Mouse (Mus musculus) mesoderm, embryonic 11.5 days (tissue): ENCODE measurements around the gene Col8a2.
A peak's percentile ranks its signal among the peaks of the same experiment; 100 is the strongest.

ENCODE experiments used
- DNase-seq: peaks from one replicate; pipeline ENCODE4 v3.0.0-alpha.2; 2012; ENCODE audit warnings: low read depth, low spot score

Col8a2 gene

DNA sequence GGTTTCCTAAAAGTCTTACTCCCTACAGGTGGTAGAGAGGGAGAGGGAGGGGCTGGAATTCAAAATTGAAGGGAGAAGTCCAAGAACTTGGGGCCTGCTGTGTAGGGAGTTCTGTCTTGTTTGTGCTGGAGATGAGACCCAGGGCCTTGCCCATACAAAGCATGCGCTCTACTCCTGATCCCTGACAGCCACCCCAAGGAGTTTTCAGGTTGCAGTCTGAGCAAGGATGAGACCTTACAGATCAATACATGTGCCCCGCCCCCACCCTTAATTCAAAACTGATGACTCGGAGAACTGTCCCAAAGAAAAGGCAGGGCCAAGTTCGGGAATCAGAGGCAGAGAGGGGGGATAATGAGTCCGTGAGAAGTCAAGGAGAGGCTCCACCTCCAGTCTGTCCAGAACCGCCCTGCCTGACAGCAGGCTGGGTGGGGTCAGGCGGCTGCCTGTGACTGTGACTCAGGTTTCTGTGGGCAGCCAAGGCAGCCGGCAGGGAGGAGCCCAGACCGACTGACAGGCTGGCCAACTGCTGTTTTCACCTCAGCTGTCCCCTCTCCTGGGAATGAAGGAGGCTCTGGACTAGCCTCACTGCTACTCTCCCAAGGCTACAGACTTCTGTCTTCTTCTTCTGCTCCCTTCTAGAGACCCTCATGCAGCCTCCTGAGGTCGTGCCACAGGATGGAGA lies 25.9 kb upstream of the Col8a2 start:
- DNase-seq: peak; percentile 74

DNA sequence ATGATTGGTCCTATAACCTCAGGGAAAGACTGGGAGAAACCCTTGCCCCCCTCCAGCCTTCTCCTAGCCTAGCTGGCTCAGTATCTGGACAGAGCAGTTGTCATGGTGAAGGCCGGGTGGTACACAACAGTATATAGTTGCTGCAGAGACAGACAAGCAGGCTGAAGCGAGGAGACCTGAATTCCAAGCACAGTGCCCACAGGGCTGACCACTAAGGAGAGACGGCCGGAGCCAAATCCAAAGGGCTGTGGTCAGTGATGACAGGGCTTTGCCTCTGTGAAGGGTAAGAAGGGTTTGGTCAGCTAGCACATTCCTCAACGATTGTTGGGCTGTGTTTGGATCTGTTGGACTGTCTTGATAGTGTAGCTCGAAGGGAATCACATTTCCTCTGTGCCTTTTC lies 25.3 kb upstream of the Col8a2 start:
- peak; percentile 18 for DNase-seq

DNA sequence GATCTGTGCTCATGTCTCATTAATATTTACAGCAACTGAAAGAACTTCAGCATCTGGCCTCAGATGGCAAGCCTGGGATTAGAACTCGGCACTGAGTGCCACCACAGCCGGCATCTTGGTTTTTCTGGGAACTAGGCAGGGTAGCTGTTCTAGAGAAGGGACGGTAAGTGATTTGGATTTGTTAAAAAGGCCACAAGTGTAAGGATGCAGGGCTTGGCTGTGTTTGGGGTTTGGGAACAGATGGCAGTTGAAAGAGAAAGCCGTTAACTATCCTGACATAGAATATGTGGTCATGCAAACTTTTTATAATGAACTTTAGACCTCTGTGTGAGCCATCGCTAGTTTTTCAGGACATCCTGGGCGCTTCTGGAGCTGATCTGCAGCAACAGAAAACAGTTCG lies 24.9 kb upstream of the Col8a2 start:
- no peak for DNase-seq

DNA sequence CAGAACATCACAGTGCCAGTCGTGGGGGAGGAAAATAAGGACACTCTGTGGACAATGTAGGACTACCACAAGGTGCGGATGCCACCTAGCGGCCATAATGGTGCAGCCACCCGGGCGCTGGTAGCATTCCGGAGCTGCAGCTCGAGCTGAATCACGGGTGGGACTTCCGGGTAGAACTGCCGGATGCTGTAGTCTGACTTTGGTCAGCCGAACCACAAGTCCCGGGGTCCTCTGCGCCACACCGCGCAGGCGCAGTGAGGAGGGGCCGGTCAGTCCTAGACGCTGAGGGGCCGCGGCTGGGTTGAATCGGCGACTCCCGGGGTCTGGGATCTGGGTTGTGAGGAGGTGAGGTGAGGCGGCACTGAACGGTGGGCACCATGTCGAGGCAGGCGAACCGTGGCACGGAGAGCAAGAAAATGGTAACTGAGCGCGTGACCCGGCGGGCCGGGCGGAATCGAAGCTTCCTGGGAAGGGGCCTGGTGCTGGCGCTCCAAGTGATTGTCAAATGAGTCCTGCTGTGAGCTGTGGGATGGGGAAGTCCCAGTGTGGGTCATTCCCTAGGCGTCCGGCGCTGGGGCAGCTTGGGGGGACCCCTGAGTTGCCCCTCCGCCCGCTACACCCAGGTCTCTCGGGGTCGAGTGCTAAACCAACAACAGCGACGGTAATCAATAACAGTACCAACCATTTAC lies 24.3 kb upstream of the Col8a2 start, which contains the start of gene Trappc3:
TSS of gene Trappc3 (plus strand) at position 207 of the 689 bp plus-strand sequence.
- peak; percentile 99 for DNase-seq

DNA sequence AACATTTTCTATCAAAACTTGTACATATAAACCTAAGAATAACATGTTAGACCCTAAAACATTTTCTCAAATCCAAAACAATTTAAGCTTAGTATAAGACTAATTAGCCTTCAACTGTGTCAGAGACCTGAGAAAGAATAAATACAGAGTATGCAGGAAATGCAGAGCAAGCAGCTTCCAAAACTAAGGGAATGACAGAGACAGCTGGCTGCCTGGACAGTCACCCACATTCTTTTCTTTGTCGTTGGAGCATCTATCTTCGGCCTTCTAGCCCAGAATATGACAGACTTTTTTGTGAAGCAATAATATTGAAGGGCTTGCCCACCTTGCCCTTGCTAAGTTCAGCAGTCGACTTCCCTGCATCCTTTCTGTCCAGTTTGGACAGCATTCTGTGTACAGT lies 17.3 kb upstream of the Col8a2 start:
- DNase-seq: no peak

DNA sequence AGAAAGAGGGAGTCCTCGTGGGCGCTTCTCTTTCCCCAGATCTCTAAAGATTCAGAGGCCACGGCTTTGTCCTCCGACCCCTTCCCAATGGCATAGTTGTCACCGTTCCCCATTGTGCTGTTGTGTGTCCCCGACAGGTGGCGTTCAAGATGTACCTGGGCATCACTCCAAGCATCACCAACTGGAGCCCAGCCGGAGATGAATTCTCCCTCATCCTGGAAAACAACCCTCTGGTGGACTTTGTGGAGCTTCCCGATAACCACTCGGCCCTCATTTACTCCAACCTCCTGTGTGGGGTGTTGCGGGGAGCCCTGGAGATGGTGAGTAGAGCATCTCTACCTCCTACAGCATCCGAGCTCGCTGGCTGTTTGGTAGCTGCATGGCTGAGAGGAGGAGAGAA lies 12.8 kb upstream of the Col8a2 start:
- no peak for DNase-seq

DNA sequence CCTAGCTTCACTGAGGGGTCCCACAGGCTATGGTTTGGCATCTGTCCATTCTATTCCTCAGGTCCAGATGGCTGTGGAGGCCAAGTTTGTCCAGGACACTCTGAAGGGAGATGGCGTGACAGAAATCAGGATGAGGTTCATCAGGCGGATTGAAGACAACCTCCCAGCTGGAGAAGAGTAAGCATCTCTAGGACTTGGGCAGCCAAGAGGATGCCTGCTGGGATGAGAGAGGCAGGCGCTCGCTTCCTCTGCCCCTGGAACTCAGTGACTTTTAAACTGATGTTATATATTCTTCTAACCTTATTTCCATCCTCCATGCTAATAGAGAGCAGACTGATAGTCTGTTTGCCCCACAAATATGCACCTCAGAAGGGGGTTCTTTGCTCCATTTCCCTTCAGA lies 11.5 kb upstream of the Col8a2 start:
- DNase-seq: no peak

DNA sequence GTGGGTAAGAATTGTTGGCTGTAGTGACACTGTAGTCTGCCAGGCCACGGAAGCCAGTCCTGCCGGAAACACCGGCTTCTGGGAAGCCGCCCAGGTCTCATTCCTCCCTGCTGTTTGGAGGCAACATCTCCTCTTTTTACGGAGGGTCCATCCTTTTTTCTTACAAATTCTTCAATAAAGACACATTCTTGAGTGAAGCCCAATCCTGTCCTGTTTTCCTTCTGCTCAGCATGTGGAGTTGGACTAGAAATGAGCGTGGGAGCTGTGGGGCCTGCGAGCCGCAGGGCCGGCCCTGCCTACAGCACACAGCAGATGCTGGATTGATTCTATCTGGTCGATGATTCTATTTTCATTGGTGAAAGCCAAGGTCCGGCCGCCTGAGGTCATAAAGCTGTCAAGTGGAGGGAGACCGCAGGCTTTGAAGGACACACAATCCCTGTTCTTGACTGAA lies 10.9 kb upstream of the Col8a2 start:
- DNase-seq: no peak

DNA sequence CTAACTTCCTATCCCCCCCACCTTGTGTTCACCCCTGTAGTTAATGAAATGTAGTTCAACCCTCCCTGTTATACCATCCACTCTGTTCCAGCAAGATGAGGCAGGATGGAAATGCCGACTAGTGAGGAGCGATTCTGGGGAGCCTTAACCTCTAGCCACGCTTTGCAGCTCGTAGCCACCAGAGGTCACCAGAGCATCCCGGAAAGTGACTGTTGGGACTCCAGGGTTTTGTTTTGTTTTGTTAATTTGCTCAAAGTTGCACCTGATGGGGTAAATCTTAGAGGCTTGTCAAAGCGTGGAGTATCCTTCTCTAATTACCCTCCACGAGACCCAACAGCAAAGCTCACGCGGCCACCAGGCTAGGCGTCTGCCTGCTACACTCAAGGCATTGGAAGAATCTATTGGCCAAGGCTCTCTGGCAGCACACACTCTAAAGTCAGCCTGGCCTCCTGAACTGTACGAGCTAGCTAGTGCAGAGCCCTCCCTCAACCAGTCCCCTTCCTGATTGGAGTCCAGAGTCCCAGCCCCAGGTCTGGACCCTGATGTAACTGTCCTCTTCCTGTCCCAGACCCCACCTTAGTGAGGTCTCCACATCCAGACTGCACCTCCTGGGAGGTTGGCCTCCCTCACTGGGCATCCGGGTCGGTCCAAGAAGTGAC lies 8.6 kb upstream of the Col8a2 start:
- DNase-seq: peak; percentile 63

DNA sequence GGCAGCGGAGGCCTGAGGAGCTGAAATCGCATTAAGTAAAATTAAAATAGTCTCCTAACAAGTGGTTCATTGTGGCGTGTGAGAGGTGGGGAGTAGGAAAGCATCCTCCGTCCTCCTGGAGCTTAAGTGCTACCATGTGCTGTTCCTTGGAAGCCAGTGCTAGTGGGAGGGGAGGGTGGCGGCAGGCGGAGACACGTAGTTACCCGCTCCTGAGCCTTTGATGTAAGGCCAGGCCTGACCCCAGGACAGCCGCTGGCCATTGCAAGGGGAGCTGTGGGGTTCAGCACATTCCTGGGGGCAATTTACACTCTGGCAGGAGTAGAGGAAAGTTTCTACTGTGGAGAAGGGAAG lies 8.1 kb upstream of the Col8a2 start:
- peak; percentile 52 for DNase-seq

DNA sequence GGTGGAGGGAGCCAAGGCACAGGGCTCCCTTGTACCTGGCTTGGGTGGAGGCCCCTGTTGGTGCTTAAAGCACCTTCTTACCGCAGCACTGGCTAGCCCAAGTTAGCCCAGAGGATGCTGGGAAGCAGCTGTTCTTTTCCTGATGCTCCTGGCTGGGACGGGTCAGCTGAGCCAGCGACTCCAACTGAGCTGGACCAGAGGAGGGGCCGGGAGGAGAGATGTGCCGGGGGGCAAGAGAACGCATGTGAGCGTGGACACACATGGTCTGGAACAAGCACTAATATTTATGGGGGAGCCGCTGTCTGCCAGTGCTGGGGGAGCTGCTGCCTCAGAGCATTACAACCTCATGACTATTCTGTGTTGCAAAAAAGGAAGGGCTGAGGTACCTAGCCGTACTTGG lies 7.6 kb upstream of the Col8a2 start:
- no peak for DNase-seq

DNA sequence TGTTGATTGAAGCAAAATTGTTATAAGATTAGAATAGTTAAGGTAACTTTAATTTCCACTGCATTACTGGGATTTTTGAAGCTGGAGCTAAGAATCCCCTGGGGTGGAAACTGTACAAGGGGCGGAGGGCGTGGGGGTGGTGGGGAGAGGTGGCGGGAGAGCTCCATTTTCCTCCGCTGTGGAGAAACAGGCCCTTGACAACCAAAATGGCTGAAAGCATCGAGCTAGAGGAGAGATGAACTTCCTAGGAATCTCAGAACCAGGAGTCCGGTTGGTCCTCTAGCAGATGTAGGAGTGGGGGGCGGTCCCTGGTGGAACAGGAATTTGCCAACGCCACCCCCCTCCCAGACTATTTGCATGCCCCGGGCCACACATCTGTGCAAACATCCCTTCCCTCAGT lies 4.9 kb upstream of the Col8a2 start:
- no peak for DNase-seq

DNA sequence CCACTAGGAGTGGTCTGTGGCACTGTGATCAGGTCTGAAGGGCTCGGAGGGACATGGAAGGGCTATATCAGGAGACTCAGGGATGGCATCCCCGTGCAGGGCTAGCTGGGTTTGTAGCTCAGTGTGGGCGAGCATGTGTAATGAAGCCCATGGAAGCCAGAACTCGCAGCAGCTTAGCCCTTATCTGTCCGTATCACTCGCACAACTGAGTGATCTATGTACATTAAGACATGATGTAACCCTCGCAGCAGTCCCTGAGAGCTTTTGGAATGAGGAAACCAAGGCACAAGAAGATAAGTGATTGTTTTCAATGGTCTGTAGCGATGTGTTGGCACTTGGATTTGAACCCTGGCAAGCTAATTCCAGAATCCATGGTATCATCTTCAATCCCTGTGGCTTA lies 3.0 kb upstream of the Col8a2 start:
- DNase-seq: no peak

DNA sequence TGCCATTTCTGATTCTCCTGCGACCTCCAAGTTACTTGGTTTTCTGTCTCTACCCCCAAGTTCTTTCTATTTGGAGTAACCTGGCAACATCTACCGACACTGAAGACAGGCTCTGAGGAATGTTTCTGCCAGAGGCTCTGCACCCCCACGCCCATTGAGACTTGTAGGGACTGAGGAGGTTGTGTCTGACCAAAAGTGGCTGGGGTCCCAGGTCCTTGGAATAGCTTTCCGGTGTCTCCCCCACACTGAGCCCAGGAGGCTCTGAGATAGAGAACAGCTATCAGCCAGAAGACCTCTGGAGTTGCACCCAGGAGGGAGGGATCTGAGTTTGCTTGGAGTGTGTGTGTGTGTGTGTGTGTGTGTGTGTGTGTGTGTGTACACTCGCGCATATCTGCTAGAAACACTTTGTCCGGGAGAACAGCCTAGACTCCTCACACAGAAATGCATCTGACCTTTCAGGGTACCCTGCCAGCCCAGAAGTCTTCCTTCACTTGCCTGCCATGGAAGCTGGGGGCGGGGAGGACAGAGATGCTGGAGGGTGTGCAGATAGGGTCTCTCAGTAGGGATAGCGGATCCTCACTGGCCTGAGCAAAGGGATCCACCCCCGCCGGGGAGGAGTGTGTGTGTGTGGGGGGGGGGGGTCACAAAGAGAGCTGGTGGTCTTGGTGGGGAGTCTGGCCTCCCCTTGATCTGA lies 856 bp downstream of the Col8a2 start:
- DNase-seq: no peak

DNA sequence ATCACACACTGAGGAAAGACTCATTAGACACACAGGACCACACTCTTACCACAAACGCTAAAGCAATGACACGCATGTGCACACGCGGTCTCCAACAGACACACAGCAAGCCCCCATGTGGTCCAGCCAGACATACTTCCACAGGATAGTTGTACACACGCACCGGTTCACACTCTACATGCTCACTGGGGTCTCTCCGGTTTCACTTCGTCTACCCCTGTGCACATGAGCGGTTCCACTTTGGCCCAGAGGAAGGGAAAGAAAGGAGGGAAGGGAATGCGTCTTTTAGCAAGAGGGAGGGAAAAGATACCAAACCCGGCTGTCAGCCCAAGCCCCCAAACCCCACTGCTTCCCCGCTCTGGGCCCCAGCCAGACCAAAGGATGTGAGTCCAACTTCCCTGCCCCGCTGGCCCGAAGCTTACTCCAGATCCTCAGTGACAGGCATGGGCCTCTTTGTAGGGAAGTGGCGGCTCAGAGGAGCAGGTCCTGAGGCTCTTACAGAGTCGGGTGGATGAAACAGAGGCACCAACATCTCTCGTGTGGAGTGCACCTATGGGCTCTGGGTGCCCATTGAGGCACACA lies 1.6 kb downstream of the Col8a2 start:
- no peak for DNase-seq

DNA sequence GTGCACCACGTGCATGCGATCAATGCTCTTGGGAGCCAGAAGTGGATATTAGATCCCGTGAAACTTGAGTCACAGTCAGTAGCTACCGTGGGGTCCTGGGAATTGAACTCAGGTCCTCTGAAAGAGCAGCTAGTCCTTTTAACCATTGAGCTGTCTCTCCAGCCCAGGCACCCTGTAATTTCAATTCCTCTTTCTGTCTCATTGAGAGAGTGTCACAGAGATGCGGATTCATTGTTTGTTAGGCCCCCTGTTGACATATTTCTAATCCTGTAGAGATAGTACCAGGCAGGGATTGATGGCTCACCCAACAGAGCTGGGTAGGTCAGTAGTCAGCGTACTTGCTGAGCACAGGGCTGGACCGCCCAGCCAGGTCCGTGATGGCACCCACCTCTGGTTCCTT lies 3.7 kb downstream of the Col8a2 start:
- no peak for DNase-seq

DNA sequence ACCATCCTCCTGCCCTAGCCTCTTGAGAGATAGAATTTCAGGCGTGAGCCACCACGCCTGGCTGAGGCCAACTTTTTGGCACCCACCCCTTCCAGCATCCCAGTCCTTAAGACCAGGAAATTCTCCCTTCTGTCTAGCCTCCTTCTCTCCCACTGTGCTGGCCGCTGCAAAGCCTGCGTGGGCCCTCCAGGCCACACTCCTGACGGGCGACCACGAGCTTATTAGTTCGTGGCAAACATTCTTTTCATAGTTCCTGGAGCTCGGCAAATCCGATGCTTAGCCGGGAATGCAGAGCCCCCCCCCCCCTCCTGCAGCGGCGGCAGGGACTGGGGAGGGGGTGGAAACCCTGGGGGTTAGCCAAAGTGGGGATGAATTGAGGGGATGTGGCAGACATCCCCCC lies 4.6 kb downstream of the Col8a2 start:
- no peak for DNase-seq

DNA sequence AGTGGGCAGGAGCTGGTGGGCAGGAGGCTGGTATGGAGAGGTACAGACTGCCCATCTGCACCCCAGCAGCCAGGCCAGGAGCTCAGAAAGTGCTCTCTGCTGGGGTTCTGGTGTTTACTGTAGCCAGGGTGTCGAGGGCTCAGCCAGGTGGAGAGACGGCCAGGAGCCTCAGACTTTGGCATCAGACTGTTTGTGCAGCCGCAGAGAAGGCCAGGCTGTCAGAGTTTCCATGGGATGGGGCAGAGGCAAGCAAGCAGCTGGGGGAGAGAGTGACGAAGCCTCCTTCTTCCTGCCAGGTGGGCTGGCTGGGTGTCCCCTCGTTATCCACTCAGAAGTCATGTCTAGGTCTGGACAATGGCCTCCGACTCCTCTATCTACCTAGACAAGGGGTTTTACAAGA lies 8.6 kb downstream of the Col8a2 start:
- no peak for DNase-seq

DNA sequence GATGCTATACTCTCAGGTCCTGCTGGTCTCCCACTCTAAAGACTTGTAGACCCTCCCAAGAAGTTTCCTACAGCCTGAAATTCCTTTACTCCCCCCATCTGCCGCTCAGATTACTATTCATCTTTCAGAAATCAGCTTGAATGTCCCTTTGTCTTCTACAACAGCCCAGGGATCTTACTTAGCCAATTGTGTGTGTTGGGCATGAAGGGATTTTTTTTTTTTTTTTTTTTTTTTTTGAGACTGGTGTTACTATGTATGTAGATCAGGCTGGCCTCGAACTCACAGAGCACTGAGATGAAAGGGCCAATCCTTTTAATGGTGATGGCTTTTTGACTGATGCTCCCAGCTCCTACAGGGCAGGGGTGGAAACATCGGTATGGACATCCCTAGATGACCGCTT lies 9.3 kb downstream of the Col8a2 start:
- no peak for DNase-seq

DNA sequence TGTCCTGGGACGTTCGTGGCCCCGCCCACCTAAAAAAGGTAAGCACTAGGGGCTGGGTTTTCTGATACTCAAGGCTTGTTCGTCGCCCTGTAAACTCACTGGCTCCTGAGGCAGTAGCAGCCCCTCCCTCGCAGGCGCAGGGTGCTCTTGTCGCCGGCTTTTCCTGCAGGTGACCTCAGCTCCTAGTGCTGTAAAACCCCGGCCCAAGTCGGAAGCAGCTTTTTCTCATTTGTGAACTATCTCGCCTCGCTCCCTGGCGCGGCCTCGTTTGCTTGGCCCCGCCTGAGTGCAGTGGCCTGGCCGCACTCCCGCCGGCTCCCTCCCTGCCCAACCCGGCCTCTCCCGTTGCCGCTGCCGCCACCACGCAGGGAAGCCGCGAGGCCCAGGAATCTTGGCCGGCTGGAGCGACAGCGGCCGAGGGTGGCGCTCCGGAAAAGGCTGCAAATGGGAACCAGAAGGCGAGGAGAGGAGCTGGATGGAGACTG lies 10.1 kb downstream of the Col8a2 start:
- no peak for DNase-seq

DNA sequence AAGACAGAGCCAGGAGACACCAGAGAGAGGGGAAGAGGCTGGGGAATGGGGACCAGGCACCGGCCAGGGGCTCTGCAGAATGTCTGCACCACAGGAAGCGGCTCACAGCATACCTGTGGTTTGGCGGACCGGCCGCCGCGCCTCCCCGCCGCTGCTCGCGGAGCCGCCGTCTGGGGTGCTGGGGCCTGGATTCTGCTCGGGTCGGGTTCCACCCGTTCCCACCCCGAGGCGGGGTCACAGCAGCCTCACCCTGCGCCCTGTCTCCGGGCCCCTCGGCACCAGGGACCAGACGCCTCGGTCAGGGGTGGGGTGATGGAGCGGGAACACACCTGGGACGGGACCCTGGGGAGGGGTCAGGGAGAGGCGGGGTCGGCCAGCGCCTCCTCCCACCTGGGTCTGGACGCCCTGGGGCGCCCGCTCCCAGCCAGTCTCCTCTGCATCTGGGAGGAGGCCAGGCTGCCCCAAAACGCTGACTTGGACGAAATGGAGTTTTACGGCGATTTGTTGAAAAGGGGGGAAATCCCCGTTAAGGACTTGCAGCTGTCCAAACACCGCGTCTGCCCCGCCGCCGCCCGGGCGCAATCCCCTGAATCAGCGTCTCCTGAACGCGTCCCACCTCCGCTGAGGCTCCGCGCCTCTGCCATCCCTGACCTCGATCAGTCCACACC lies 14.5 kb downstream of the Col8a2 start:
- DNase-seq: peak; percentile 55
